ENCODE assay signal across 8 mouse cellular contexts in genomic region chr6:99485884-99486640, GRCm38 (mm10). TPM values are rescaled to one million over a fixed set of nuclear protein-coding genes. Genes with fewer than 3 reads are reported as not detected.
A peak's percentile ranks its signal among the peaks of the same experiment; 100 is the strongest.
DNase-seq lines count a peak whose midpoint lies in the region; ATAC-seq and TF ChIP-seq lines count a peak whose summit lies in the region.

No protein-coding gene starts in this region.

- H3K27me3 ChIP-seq in heart, adult 2 months (ENCODE audit: control insufficient read depth, insufficient read depth, low read length): no peaks in the 10 kb centered on the region
- no peaks in the 10 kb centered on the region for H3K27me3 ChIP-seq in limb, embryonic 10.5 days (ENCODE audit: low read depth, poor library complexity, severe bottlenecking)
- H3K27me3 ChIP-seq in neural tube, embryonic 13.5 days: peaks cover 12% of the 10 kb centered on the region; the same call in 1 of the 2 replicates

- peak; percentile 49 for DNase-seq in embryo, embryonic 10 days (ENCODE audit: low spot score)
- no peak for DNase-seq in embryo, embryonic 11 days
- peak; percentile 5 for DNase-seq in spleen, adult 12 weeks (ENCODE audit: low spot score)
- DNase-seq in spleen, postnatal 14 days (ENCODE audit: low spot score in 2 of 2): no peak
- peak; percentile 34 to 41 for DNase-seq in heart, adult 2 months
- no peak for DNase-seq in limb, embryonic 10.5 days (ENCODE audit: low spot score)
- no peak for DNase-seq in right cerebral cortex, adult 18-20 months

- H3K4me3 ChIP-seq in heart, adult 2 months: no peak overlapping the region
- no peak overlapping the region for H3K4me3 ChIP-seq in limb, embryonic 10.5 days
- no peak overlapping the region for H3K4me3 ChIP-seq in neural tube, embryonic 13.5 days

- 63% methylated on average over 12 of the region's 12 CpGs for WGBS in heart, adult 2 months
- 77% methylated on average over 12 of the region's 12 CpGs for WGBS in limb, embryonic 10.5 days
- 56% methylated on average over 12 of the region's 12 CpGs for WGBS in neural tube, embryonic 13.5 days

- TF ChIP-seq EP300 in heart, adult 2 months (IDR thresholded peaks at IDR 0.05; ENCODE audit: insufficient read depth, low read depth, low read length): 0 out of 2 replicates have a peak, but pooled peaks have one; percentile 3

- no peak for TF ChIP-seq POLR2A in heart, adult 2 months (IDR thresholded peaks at IDR 0.05; ENCODE audit: insufficient read depth, low read depth, low read length)

- no peaks in the 10 kb centered on the region for H3K36me3 ChIP-seq in heart, adult 2 months (ENCODE audit: control insufficient read depth, insufficient read depth, low read length)
- no peaks in the 10 kb centered on the region for H3K36me3 ChIP-seq in limb, embryonic 10.5 days
- no peaks in the 10 kb centered on the region for H3K36me3 ChIP-seq in neural tube, embryonic 13.5 days

- H3K9me3 ChIP-seq in limb, embryonic 10.5 days (replicated peaks): no peaks in the 10 kb centered on the region
- no peaks in the 10 kb centered on the region for H3K9me3 ChIP-seq in neural tube, embryonic 13.5 days

- H3K79me2 ChIP-seq in heart, adult 2 months (replicated peaks; ENCODE audit: control insufficient read depth, insufficient read depth, low read length): no peaks in the 10 kb centered on the region

- intact Hi-C loops in heart, adult 2 months (cut with DNase I): loop anchor here (5.0 kb wide), 1 partner anchor 36 kb away; the partner anchor contains the start of gene Foxp1

- peaks cover 8% of the 10 kb centered on the region for H3K4me1 ChIP-seq in heart, adult 2 months (ENCODE audit: control insufficient read depth, insufficient read depth, low read length)
- peaks cover 69% of the 10 kb centered on the region for H3K4me1 ChIP-seq in limb, embryonic 10.5 days
- H3K4me1 ChIP-seq in neural tube, embryonic 13.5 days (replicated peaks): peaks cover 47% of the 10 kb centered on the region

- peak; percentile 50 for TF ChIP-seq CTCF in heart, adult 2 months (IDR thresholded peaks at IDR 0.05)

- no peak overlapping the region for H3K9ac ChIP-seq in heart, adult 2 months (ENCODE audit: low read depth, low read length)
- H3K9ac ChIP-seq in neural tube, embryonic 13.5 days: no peak overlapping the region

- ATAC-seq in neural tube, embryonic 13.5 days (ENCODE audit: low read depth): peak; percentile 49

- peak overlapping the region; percentile 57 for H3K4me2 ChIP-seq in neural tube, embryonic 13.5 days

- peak overlapping the region; percentile 73 for H3K27ac ChIP-seq in heart, adult 2 months
- peak overlapping the region; percentile 78 for H3K27ac ChIP-seq in limb, embryonic 10.5 days
- H3K27ac ChIP-seq in neural tube, embryonic 13.5 days (replicated peaks): peak overlapping the region; percentile 87

RNA-seq across cellular contexts. Expression of gene Foxp1, which starts 36.5 kb away (rescaled TPM):
- total RNA-seq in heart, adult 2 months (2021): 10 to 100 TPM; 26.4 to 31.6 TPM
- 22.9 and 29.1 TPM in 2 replicates for polyA plus RNA-seq in heart, adult 2 months (2012; rRNA removed)
- polyA plus RNA-seq in limb, embryonic 10.5 days (2016; fragmentation: Nextera tagmentation; extraction: Ambion mirVana): 30.6 and 47.3 TPM in 2 replicates
- polyA plus RNA-seq in neural tube, embryonic 13.5 days (2015; fragmentation: Nextera tagmentation; extraction: Ambion mirVana): 73.2 and 74.0 TPM in 2 replicates

Comparison
In these comparisons a context has a peak if more than half of its experiments do, and no peak if none do; other contexts are left out.
1. DNase-seq: peak in embryo, embryonic 10 days (single experiment), spleen, adult 12 weeks (single experiment) and heart, adult 2 months (2 of 2); none in embryo, embryonic 11 days (single experiment), spleen, postnatal 14 days (0 of 2), limb, embryonic 10.5 days (single experiment) and right cerebral cortex, adult 18-20 months (single experiment).
2. Peak in every context shown above with its lines, with median percentiles within 50 percentile points of each other: H3K27ac ChIP-seq.